Mouse (Mus musculus) heart, embryonic 16.5 days (tissue): Measurements from ENCODE around the gene Satb2. TPM values are rescaled to one million over a fixed set of nuclear protein-coding genes. Genes with fewer than 3 reads are reported as not detected.

Source experiments
- ATAC-seq: fragments of 200-750 bp; cut with Nextera tagmentation; replicated peaks from 2 replicates; pipeline ENCODE4 v1.8.0; 2017; ENCODE audit warnings: moderate number of reproducible peaks; ENCODE audit not compliant: insufficient read depth, low FRiP score; ENCODE audit errors: extremely low read depth
- H3K27ac ChIP-seq: fragments of 300-500 bp; sonication (generic); 2 replicates; pipeline ENCODE4 v1.5.1; 2014; ENCODE audit warnings: mild to moderate bottlenecking, low read length, control low read depth, moderate library complexity
- H3K27me3 ChIP-seq: fragments of 300-500 bp; sonication (generic); 2 replicates; pipeline ENCODE4 v1.6.1; 2014; ENCODE audit warnings: low read length, mixed read lengths; ENCODE audit not compliant: control insufficient read depth, insufficient read depth
- H3K36me3 ChIP-seq: fragments of 300-500 bp; sonication (generic); 2 replicates; pipeline ENCODE4 v1.6.1; 2014; ENCODE audit not compliant: control insufficient read depth, insufficient read depth
- H3K4me1 ChIP-seq: fragments of 300-500 bp; sonication (generic); 2 replicates; pipeline ENCODE4 v1.6.1; 2014; ENCODE audit warnings: low read length, mixed read lengths; ENCODE audit not compliant: control insufficient read depth, insufficient read depth
- H3K4me2 ChIP-seq: fragments of 300-500 bp; sonication (generic); 2 replicates; pipeline ENCODE4 v1.6.1; 2014; ENCODE audit warnings: low read depth, mild to moderate bottlenecking, control low read depth, low read length
- H3K4me3 ChIP-seq: fragments of 300-500 bp; sonication (generic); 2 replicates; pipeline ENCODE4 v1.5.1; 2014; ENCODE audit warnings: mild to moderate bottlenecking, control low read depth, low read length
- H3K9ac ChIP-seq: fragments of 300-500 bp; sonication (generic); 2 replicates; pipeline ENCODE4 v1.6.1; 2014; ENCODE audit warnings: low read length, control low read depth
- H3K9me3 ChIP-seq: fragments of 300-500 bp; sonication (generic); replicated peaks from 2 replicates; pipeline ENCODE4 v1.6.1; 2016; ENCODE audit warnings: low read length; ENCODE audit not compliant: control insufficient read depth
- WGBS: fragments of 180-500 bp; shearing (Covaris S2); extraction: QIAGEN DNeasy Blood & Tissue Kit; methylation state at CpG from one replicate; pipeline ENCODE4 v1.1.7; 2014; 5-methylcytosine and 5-hydroxymethylcytosine counted together
- polyA plus RNA-seq: library from polyadenylated mRNA; unstranded; fragments of >200 nt; fragmentation: Nextera tagmentation; extraction: Ambion mirVana; gene quantifications from 2 replicates; pipeline ENCODE4 v1.2.1, GENCODE M21; 2015

Satb2 gene
- polyA plus RNA-seq, 1 experiment from 2014 or later, result 0.26 TPM

- Histone ChIP-seq H3K9ac (no peak overlapping the region), H3K4me3 (no peak overlapping the region), H3K4me2 (no peak overlapping the region), H3K27me3 (no peaks in the 10 kb centered on the region), H3K36me3 (no peaks in the 10 kb centered on the region), H3K4me1 (peaks cover 3% of the 10 kb centered on the region; the same call in 1 of the 2 replicates), H3K9me3 (no peaks in the 10 kb centered on the region), H3K27ac (no peak overlapping the region)
- 85% methylated on average over 8 of the region's 8 CpGs for WGBS
- no peak for ATAC-seq
Measured at GRCm38 (mm10) chr1:56871485-56871884, 107.0 kb downstream of the Satb2 start.

- ATAC-seq, result no peak
- H3K4me2 ChIP-seq, result no peak overlapping the region
- peaks cover 6% of the 10 kb centered on the region; the same call in 1 of the 2 replicates for H3K4me1 ChIP-seq
- WGBS, result 82% methylated on average over 1 of the region's 1 CpGs
- H3K27ac ChIP-seq, result no peak overlapping the region
- no peaks in the 10 kb centered on the region for H3K27me3 ChIP-seq
- no peaks in the 10 kb centered on the region for H3K36me3 ChIP-seq
- no peak overlapping the region for H3K9ac ChIP-seq
- no peaks in the 10 kb centered on the region for H3K9me3 ChIP-seq
- H3K4me3 ChIP-seq, result no peak overlapping the region
Measured at GRCm38 (mm10) chr1:56865246-56865645, 113.2 kb downstream of the Satb2 start.

DNA sequence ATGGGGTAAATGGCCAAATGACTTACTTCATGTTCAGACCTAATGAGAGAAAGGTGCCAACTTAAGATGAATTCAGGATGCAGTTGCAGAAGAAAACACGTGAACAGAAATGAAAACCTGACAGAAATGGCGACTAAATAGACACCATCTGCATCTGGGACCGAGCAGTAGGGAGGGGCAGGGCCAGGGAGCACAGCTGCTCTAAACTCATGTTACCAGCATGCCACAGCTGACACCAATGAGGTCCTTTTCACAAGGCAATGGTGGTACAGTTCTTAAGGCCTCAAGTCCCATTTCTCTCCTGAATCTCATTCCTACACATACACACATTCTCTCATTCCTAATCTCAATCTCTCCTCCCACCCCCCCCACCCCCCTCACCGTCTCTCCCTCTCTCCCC lies 115.7 kb downstream of the Satb2 start:
- Histone ChIP-seq H3K4me1 (peaks cover 11% of the 10 kb centered on the region; the same call in 1 of the 2 replicates), H3K9ac (no peak overlapping the region), H3K9me3 (no peaks in the 10 kb centered on the region), H3K4me2 (no peak overlapping the region), H3K36me3 (no peaks in the 10 kb centered on the region), H3K27me3 (no peaks in the 10 kb centered on the region), H3K27ac (no peak overlapping the region), H3K4me3 (no peak overlapping the region)
- ATAC-seq, result no peak
- 66% methylated on average over 4 of the region's 4 CpGs for WGBS

DNA sequence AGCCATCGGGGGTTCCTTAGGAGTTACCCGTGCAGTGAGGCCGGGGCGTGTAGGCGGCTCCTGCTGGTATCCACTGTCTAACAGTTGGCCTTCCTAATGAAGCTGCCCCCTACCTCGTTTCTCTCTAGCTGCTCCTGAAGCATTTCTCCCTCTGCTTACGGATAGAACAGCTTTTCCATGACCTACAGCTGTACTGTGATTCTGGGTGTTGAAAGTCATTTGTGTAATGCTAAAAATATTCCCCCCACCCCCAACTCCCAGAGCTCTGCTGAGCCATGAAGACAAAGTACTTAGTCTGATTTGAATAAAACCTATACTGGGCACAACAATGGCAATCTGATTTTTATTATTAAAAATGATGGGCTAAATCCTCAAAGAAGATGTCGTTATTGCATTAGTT lies 121.2 kb downstream of the Satb2 start:
- no peak overlapping the region for H3K9ac ChIP-seq
- H3K4me2 ChIP-seq, result peak overlapping the region; percentile 5; the same call in 1 of the 2 replicates
- no peak overlapping the region for H3K4me3 ChIP-seq
- ATAC-seq, result peak; percentile 60
- no peaks in the 10 kb centered on the region for H3K9me3 ChIP-seq
- no peaks in the 10 kb centered on the region for H3K27me3 ChIP-seq
- peak overlapping the region; percentile 41 for H3K27ac ChIP-seq
- 36% methylated on average over 8 of the region's 8 CpGs for WGBS
- H3K36me3 ChIP-seq, result no peaks in the 10 kb centered on the region
- peaks cover 12% of the 10 kb centered on the region; the same call in 1 of the 2 replicates for H3K4me1 ChIP-seq

- no peak overlapping the region for H3K9ac ChIP-seq
- no peak overlapping the region for H3K4me3 ChIP-seq
- 88% methylated on average over 8 of the region's 8 CpGs for WGBS
- H3K36me3 ChIP-seq, result no peaks in the 10 kb centered on the region
- H3K27me3 ChIP-seq, result no peaks in the 10 kb centered on the region
- no peaks in the 10 kb centered on the region for H3K9me3 ChIP-seq
- no peak overlapping the region for H3K27ac ChIP-seq
- no peaks in the 10 kb centered on the region for H3K4me1 ChIP-seq
- H3K4me2 ChIP-seq, result no peak overlapping the region
- ATAC-seq, result no peak
Measured at GRCm38 (mm10) chr1:56850446-56850845, 128.0 kb downstream of the Satb2 start.

- Histone ChIP-seq H3K9ac (no peak overlapping the region), H3K4me2 (no peak overlapping the region), H3K9me3 (no peaks in the 10 kb centered on the region), H3K27ac (no peak overlapping the region), H3K27me3 (no peaks in the 10 kb centered on the region), H3K4me3 (no peak overlapping the region), H3K4me1 (no peaks in the 10 kb centered on the region), H3K36me3 (no peaks in the 10 kb centered on the region)
- ATAC-seq, result no peak
- WGBS, result 92% methylated on average over 9 of the region's 9 CpGs
Measured at GRCm38 (mm10) chr1:56846358-56846757, 132.1 kb downstream of the Satb2 start.

GRCm38 (mm10) chr1:56845523-56846118 lies 132.8 kb downstream of the Satb2 start:
- Histone ChIP-seq H3K27ac (no peak overlapping the region), H3K4me1 (no peaks in the 10 kb centered on the region), H3K27me3 (no peaks in the 10 kb centered on the region), H3K36me3 (no peaks in the 10 kb centered on the region), H3K9me3 (no peaks in the 10 kb centered on the region), H3K4me3 (no peak overlapping the region), H3K4me2 (no peak overlapping the region), H3K9ac (no peak overlapping the region)
- no peak for ATAC-seq
- WGBS, result 84% methylated on average over 8 of the region's 8 CpGs

- Histone ChIP-seq H3K27ac (no peak overlapping the region), H3K4me1 (no peaks in the 10 kb centered on the region), H3K4me2 (no peak overlapping the region), H3K9ac (no peak overlapping the region), H3K4me3 (no peak overlapping the region), H3K27me3 (no peaks in the 10 kb centered on the region), H3K36me3 (no peaks in the 10 kb centered on the region), H3K9me3 (no peaks in the 10 kb centered on the region)
- WGBS, result 18% methylated on average over 10 of the region's 10 CpGs
- ATAC-seq, result no peak
Measured at GRCm38 (mm10) chr1:56844551-56845330, 133.7 kb downstream of the Satb2 start.

GRCm38 (mm10) chr1:56838901-56839300 lies 139.5 kb downstream of the Satb2 start:
- 19% methylated on average over 1 of the region's 1 CpGs for WGBS

More at GRCm38 (mm10) chr1:56838901-56839300, 139.5 kb downstream of the Satb2 start:
- no peak overlapping the region for H3K4me2 ChIP-seq
- H3K27me3 ChIP-seq, result no peaks in the 10 kb centered on the region
- H3K9ac ChIP-seq, result no peak overlapping the region
- H3K36me3 ChIP-seq, result no peaks in the 10 kb centered on the region
- no peaks in the 10 kb centered on the region for H3K9me3 ChIP-seq
- no peaks in the 10 kb centered on the region for H3K4me1 ChIP-seq
- H3K27ac ChIP-seq, result no peak overlapping the region
- H3K4me3 ChIP-seq, result no peak overlapping the region
- ATAC-seq, result no peak
